Mouse (Mus musculus) spleen, adult 2 months (tissue): ENCODE data around the gene Ctdspl.

Source experiments
- CTCF ChIP-seq: fragments of 200-500 bp; IDR thresholded peaks from 2 replicates; pipeline ENCODE4 v1.5.1; 2011; ENCODE audit warnings: mild to moderate bottlenecking, inconsistent platforms; ENCODE audit not compliant: insufficient read depth, insufficient read length, insufficient replicate concordance; ENCODE audit errors: extremely low read depth
- POLR2A ChIP-seq: fragments of 200-500 bp; IDR thresholded peaks from 2 replicates; pipeline ENCODE4 v1.6.1; 2011; ENCODE audit warnings: low read depth, low read length, inconsistent platforms

GRCm38 (mm10) chr9:118881946-118882284 lies 44.3 kb upstream of the Ctdspl start:
- TF ChIP-seq CTCF (no peak), POLR2A (no peak)
